Mouse (Mus musculus) liver, adult 2 months (tissue): ENCODE results near the gene Map1s. TPM values are rescaled to one million over a fixed set of nuclear protein-coding genes. Genes with fewer than 3 reads are reported as not detected.

Experiments
- DNase-seq: peaks from one replicate; pipeline ENCODE4 v3.0.0-alpha.2; 2011; ENCODE audit warnings: low read depth, low spot score; ENCODE audit errors: extremely low read depth
- H3K27ac ChIP-seq: fragments of 200-500 bp; replicated peaks from 2 replicates; pipeline ENCODE4 v1.5.1; 2012; ENCODE audit warnings: low read depth, mild to moderate bottlenecking, control low read depth, inconsistent platforms, low read length; ENCODE audit not compliant: insufficient read depth
- H3K27me3 ChIP-seq: fragments of 200-500 bp; 2 replicates; pipeline ENCODE4 v1.6.1; 2012; ENCODE audit warnings: mild to moderate bottlenecking, moderate library complexity, low read length, inconsistent platforms; ENCODE audit not compliant: control insufficient read depth, insufficient read depth
- H3K36me3 ChIP-seq: fragments of 200-500 bp; 2 replicates; pipeline ENCODE4 v1.6.1; 2012; ENCODE audit warnings: low read length, inconsistent platforms; ENCODE audit not compliant: control insufficient read depth, insufficient read depth
- H3K4me1 ChIP-seq: fragments of 200-500 bp; 2 replicates; pipeline ENCODE4 v1.6.1; 2011; ENCODE audit warnings: low read length; ENCODE audit not compliant: control insufficient read depth, insufficient read depth
- H3K4me3 ChIP-seq: fragments of 200-500 bp; 2 replicates; pipeline ENCODE4 v1.5.1; 2011; ENCODE audit warnings: low read depth, mild to moderate bottlenecking, control low read depth, low read length, moderate library complexity; ENCODE audit not compliant: insufficient read depth
- H3K79me2 ChIP-seq: fragments of 200-500 bp; 2 replicates; pipeline ENCODE4 v1.6.1; 2012; ENCODE audit warnings: inconsistent platforms, mild to moderate bottlenecking, low read length, moderate library complexity; ENCODE audit not compliant: control insufficient read depth, insufficient read depth
- H3K9ac ChIP-seq: fragments of 200-500 bp; 2 replicates; pipeline ENCODE4 v1.6.1; 2012; ENCODE audit warnings: low read depth, mild to moderate bottlenecking, control low read depth, inconsistent platforms, low read length
- CTCF ChIP-seq: fragments of 200-500 bp; IDR thresholded peaks from 2 replicates; pipeline ENCODE4 v1.5.1; 2011; ENCODE audit warnings: low read depth, low read length, control low read depth
- POLR2A ChIP-seq: fragments of 200-500 bp; IDR thresholded peaks from 2 replicates; pipeline ENCODE4 v1.6.1; 2011; ENCODE audit warnings: low read length, control low read depth; ENCODE audit not compliant: insufficient read depth; ENCODE audit errors: extremely low read depth
- WGBS: fragments of 180-500 bp; shearing (Covaris S2); methylation state at CpG from one replicate; pipeline ENCODE4 v1.1.7; 2018; 5-methylcytosine and 5-hydroxymethylcytosine counted together
- polyA plus RNA-seq: library from polyadenylated mRNA; depleted of rRNA; stranded (reverse); fragments of >200 nt; gene quantifications from 2 replicates; pipeline ENCODE4 v1.2.3, GENCODE M21; 2012
- total RNA-seq: library from RNA; depleted of rRNA; stranded (reverse); fragments of >200 nt; gene quantifications from 2 replicates; pipeline ENCODE4 v1.2.3, GENCODE M21; 2014

Map1s gene
- total and polyA plus RNA-seq, 2 experiments: 1.8 to 8.7 TPM

- Histone ChIP-seq H3K36me3 (no peaks in the 10 kb centered on the region), H3K9ac (no peak overlapping the region), H3K4me1 (peaks cover 8% of the 10 kb centered on the region; the same call in 1 of the 2 replicates), H3K4me3 (peak overlapping the region; percentile 27; the same call in 1 of the 2 replicates), H3K27ac (no peak overlapping the region), H3K27me3 (peaks cover 15% of the 10 kb centered on the region), H3K79me2 (no peaks in the 10 kb centered on the region)
- WGBS: under 1% methylated on average over 45 of the region's 46 CpGs
- TF ChIP-seq POLR2A (no peak), CTCF (no peak)
- no peak for DNase-seq
Measured at GRCm38 (mm10) chr8:70863956-70864711, 41.6 kb upstream of the Map1s start.

- Histone ChIP-seq H3K27me3 (peaks cover 15% of the 10 kb centered on the region), H3K36me3 (no peaks in the 10 kb centered on the region), H3K4me3 (peak overlapping the region; percentile 27), H3K27ac (no peak overlapping the region), H3K4me1 (peaks cover 8% of the 10 kb centered on the region; the same call in 1 of the 2 replicates), H3K9ac (peak overlapping the region; percentile 70), H3K79me2 (no peaks in the 10 kb centered on the region)
- DNase-seq: no peak
- TF ChIP-seq POLR2A: no peak
- TF ChIP-seq CTCF: no peak
- WGBS: 5% methylated on average over 24 of the region's 24 CpGs
Measured at GRCm38 (mm10) chr8:70864712-70865221, 41.0 kb upstream of the Map1s start.

- H3K9ac ChIP-seq: peak overlapping the region; percentile 70
- WGBS: under 1% methylated on average over 46 of the region's 46 CpGs
- H3K27ac ChIP-seq: no peak overlapping the region
- peaks cover 8% of the 10 kb centered on the region; the same call in 1 of the 2 replicates for H3K4me1 ChIP-seq
- DNase-seq: peak; percentile 89
- TF ChIP-seq CTCF (no peak), POLR2A (0 out of 2 replicates have a peak, but pooled peaks have one; percentile 24)
- no peaks in the 10 kb centered on the region for H3K36me3 ChIP-seq
- no peaks in the 10 kb centered on the region for H3K79me2 ChIP-seq
- peak overlapping the region; percentile 88 for H3K4me3 ChIP-seq
- H3K27me3 ChIP-seq: peaks cover 15% of the 10 kb centered on the region
Measured at GRCm38 (mm10) chr8:70865350-70866000, 40.3 kb upstream of the Map1s start.

- H3K9ac ChIP-seq: no peak overlapping the region
- TF ChIP-seq POLR2A: no peak
- no peak for TF ChIP-seq CTCF
Measured at GRCm38 (mm10) chr8:70866001-70866520, 39.7 kb upstream of the Map1s start.

GRCm38 (mm10) chr8:70866566-70866965 is 39.2 kb upstream of the Map1s start:
- Histone ChIP-seq H3K4me1 (peaks cover 8% of the 10 kb centered on the region; the same call in 1 of the 2 replicates), H3K27me3 (peaks cover 15% of the 10 kb centered on the region), H3K36me3 (no peaks in the 10 kb centered on the region), H3K79me2 (no peaks in the 10 kb centered on the region), H3K4me3 (no peak overlapping the region), H3K27ac (no peak overlapping the region), H3K9ac (no peak overlapping the region)
- TF ChIP-seq POLR2A: no peak
- no peak for TF ChIP-seq CTCF
- no peak for DNase-seq
- WGBS: 89% methylated on average over 7 of the region's 7 CpGs

More at GRCm38 (mm10) chr8:70866001-70866520, 39.7 kb upstream of the Map1s start:
- H3K27ac ChIP-seq: no peak overlapping the region
- DNase-seq: no peak
- WGBS: 8% methylated on average over 12 of the region's 12 CpGs
- H3K36me3 ChIP-seq: no peaks in the 10 kb centered on the region
- H3K4me1 ChIP-seq: peaks cover 8% of the 10 kb centered on the region; the same call in 1 of the 2 replicates
- H3K4me3 ChIP-seq: 0 out of 2 replicates have a peak overlapping the region, but pooled peaks have one; percentile 1
- H3K27me3 ChIP-seq: peaks cover 15% of the 10 kb centered on the region
- no peaks in the 10 kb centered on the region for H3K79me2 ChIP-seq
